Mouse (Mus musculus) heart, adult 2 months (tissue): ENCODE data around the gene Sult2a3.

Experiments used
- CTCF ChIP-seq: fragments of 200-600 bp; IDR thresholded peaks from 2 replicates; pipeline ENCODE4 v1.8.1; 2022; ENCODE audit warnings: antibody characterized with exemption, mild to moderate bottlenecking, moderate library complexity
- EP300 ChIP-seq: fragments of 200-500 bp; IDR thresholded peaks from 2 replicates; pipeline ENCODE4 v1.6.1; 2011; ENCODE audit warnings: low read depth, low read length, control low read depth; ENCODE audit not compliant: insufficient read depth
- POLR2A ChIP-seq: fragments of 200-500 bp; IDR thresholded peaks from 2 replicates; pipeline ENCODE4 v1.6.1; 2011; ENCODE audit warnings: mild to moderate bottlenecking, low read depth, low read length, control low read depth; ENCODE audit not compliant: insufficient read depth

DNA sequence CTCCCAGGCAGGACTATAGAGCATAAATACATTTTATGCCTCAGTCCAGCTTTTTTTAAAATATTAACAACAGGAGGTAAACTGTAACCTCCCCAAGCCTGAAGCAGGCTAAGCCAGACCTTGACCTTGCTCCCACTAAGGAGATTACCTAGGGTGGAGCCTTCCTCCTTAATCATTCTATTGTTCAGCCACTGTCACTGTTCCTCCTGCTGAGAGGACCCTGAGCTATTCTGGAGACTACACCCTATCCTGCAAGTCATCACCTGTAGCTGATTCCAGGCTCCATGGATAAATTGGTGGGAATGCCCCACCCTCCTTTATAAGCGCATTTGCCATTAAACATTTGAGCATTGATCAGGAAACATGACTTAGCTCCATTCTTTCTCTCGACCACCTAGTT is 2.4 kb downstream of the Sult2a3 start:
- TF ChIP-seq POLR2A (no peak), CTCF (no peak), EP300 (no peak)
